Mouse (Mus musculus) MEL (cell line): Measurements from ENCODE around the gene Cnih1. TPM values are rescaled to one million over a fixed set of nuclear protein-coding genes. Genes with fewer than 3 reads are reported as not detected.

Source experiments
- DNase-seq: peaks from one replicate; pipeline ENCODE4 v3.0.0; 2011; ENCODE audit warnings: low read depth, low spot score
- H3K27ac ChIP-seq: 2 replicates; pipeline ENCODE4 v1.5.1; 2012; ENCODE audit warnings: low read depth, mild to moderate bottlenecking, control low read depth, low read length, moderate library complexity; ENCODE audit not compliant: control insufficient read depth
- H3K27me3 ChIP-seq, 2 experiments: fragments of 150-350 bp in 1 of 2; sonication (generic) in 1 of 2; 2 replicates each; pipeline ENCODE4 v1.6.1; 2012; ENCODE audit warnings: low read length in 2 of 2, mild to moderate bottlenecking in 2 of 2, improper control_type of control experiment in 1 of 2, moderate library complexity in 1 of 2; ENCODE audit not compliant: insufficient read depth in 2 of 2, control insufficient read depth in 1 of 2
- H3K36me3 ChIP-seq, 2 experiments: 2 replicates each; pipeline ENCODE4 v1.6.1; 2012 to 2014; ENCODE audit warnings: low read length in 2 of 2, improper control_type of control experiment in 1 of 2, inconsistent platforms in 1 of 2, mild to moderate bottlenecking in 1 of 2; ENCODE audit not compliant: insufficient read depth in 2 of 2, control insufficient read depth in 1 of 2
- H3K4me1 ChIP-seq, 2 experiments: fragments of 150-350 bp in 1 of 2; sonication (generic) in 1 of 2; 2 replicates each; pipeline ENCODE4 v1.6.1; 2012; ENCODE audit warnings: low read length in 2 of 2, improper control_type of control experiment in 1 of 2, mild to moderate bottlenecking in 1 of 2; ENCODE audit not compliant: insufficient read depth in 2 of 2, control insufficient read depth in 1 of 2
- H3K4me3 ChIP-seq, 2 experiments: fragments of 150-350 bp in 1 of 2; sonication (generic) in 1 of 2; 2 replicates each; pipeline ENCODE4 v1.5.1; 2012; ENCODE audit warnings: low read depth in 2 of 2, low read length in 2 of 2, mild to moderate bottlenecking in 2 of 2, moderate library complexity in 2 of 2, control low read depth in 1 of 2, improper control_type of control experiment in 1 of 2; ENCODE audit not compliant: control insufficient read depth in 1 of 2, insufficient read depth in 1 of 2
- H3K79me2 ChIP-seq: 2 replicates; pipeline ENCODE4 v1.6.1; 2012; ENCODE audit warnings: mild to moderate bottlenecking, low read length, moderate library complexity; ENCODE audit not compliant: control insufficient read depth, poor library complexity, insufficient read depth
- H3K9ac ChIP-seq: 2 replicates; pipeline ENCODE4 v1.6.1; 2012; ENCODE audit warnings: low read depth, mild to moderate bottlenecking, control low read depth, low read length, moderate library complexity; ENCODE audit not compliant: control insufficient read depth, poor library complexity, severe bottlenecking
- H3K9me3 ChIP-seq: fragments of 150-350 bp; sonication (generic); replicated peaks from 2 replicates; pipeline ENCODE4 v1.6.1; 2012; ENCODE audit warnings: mild to moderate bottlenecking, low read length, improper control_type of control experiment, moderate library complexity; ENCODE audit not compliant: insufficient read depth
- BHLHE40 ChIP-seq: IDR thresholded peaks from 2 replicates; pipeline ENCODE4 v1.6.1; 2012; ENCODE audit warnings: low read depth, mild to moderate bottlenecking, inconsistent platforms, low read length, improper control_type of control experiment, borderline replicate concordance
- CHD1 ChIP-seq: IDR thresholded peaks from 2 replicates; pipeline ENCODE4 v1.6.1; 2012; ENCODE audit warnings: low read depth, mild to moderate bottlenecking, inconsistent platforms, low read length, improper control_type of control experiment
- CHD2 ChIP-seq: IDR thresholded peaks from 2 replicates; pipeline ENCODE4 v1.6.1; 2011; ENCODE audit warnings: low read length, improper control_type of control experiment
- CTCF ChIP-seq, 3 experiments: IDR thresholded peaks in 2 of 3; conservative IDR thresholded peaks in 1 of 3; 2 replicates each; pipeline ENCODE4 v1.5.1; 2011 to 2012; ENCODE audit warnings: low read length in 3 of 3, low read depth in 2 of 3, mild to moderate bottlenecking in 2 of 3, improper control_type of control experiment in 1 of 3, inconsistent platforms in 1 of 3, mixed read lengths in 1 of 3, moderate library complexity in 1 of 3; ENCODE audit not compliant: control insufficient read depth in 1 of 3, insufficient read depth in 1 of 3, poor library complexity in 1 of 3, severe bottlenecking in 1 of 3
- E2F4 ChIP-seq: IDR thresholded peaks from 2 replicates; pipeline ENCODE4 v1.6.1; 2011; ENCODE audit warnings: low read depth, low read length, improper control_type of control experiment, borderline replicate concordance
- HCFC1 ChIP-seq: IDR thresholded peaks from 2 replicates; pipeline ENCODE4 v1.6.1; 2012; ENCODE audit warnings: low read depth, mild to moderate bottlenecking, inconsistent platforms, low read length, improper control_type of control experiment, moderate library complexity
- KAT2A ChIP-seq: conservative IDR thresholded peaks from 2 replicates; pipeline ENCODE4 v1.6.1; 2012; ENCODE audit warnings: low read depth, low read length, improper control_type of control experiment, inconsistent platforms
- MAFK ChIP-seq: IDR thresholded peaks from 2 replicates; pipeline ENCODE4 v1.6.1; 2011; ENCODE audit warnings: low read depth, mild to moderate bottlenecking, low read length, improper control_type of control experiment, borderline replicate concordance
- MAX ChIP-seq: IDR thresholded peaks from 2 replicates; pipeline ENCODE4 v1.6.1; 2011; ENCODE audit warnings: low read length, improper control_type of control experiment
- MAZ ChIP-seq: IDR thresholded peaks from 2 replicates; pipeline ENCODE4 v1.6.1; 2012; ENCODE audit warnings: low read depth, mild to moderate bottlenecking, inconsistent platforms, low read length, improper control_type of control experiment
- MYB ChIP-seq: IDR thresholded peaks from 2 replicates; pipeline ENCODE4 v1.6.1; 2011; ENCODE audit warnings: mild to moderate bottlenecking, low read depth, low read length, improper control_type of control experiment
- MYC ChIP-seq: IDR thresholded peaks from 2 replicates; pipeline ENCODE4 v1.6.1; 2011; ENCODE audit warnings: low read depth, mild to moderate bottlenecking, low read length, improper control_type of control experiment, moderate library complexity
- NELFE ChIP-seq: IDR thresholded peaks from 2 replicates; pipeline ENCODE4 v1.6.1; 2011; ENCODE audit warnings: low read depth, low read length, improper control_type of control experiment
- NRF1 ChIP-seq: IDR thresholded peaks from 2 replicates; pipeline ENCODE4 v1.6.1; 2014; ENCODE audit warnings: low read depth, mild to moderate bottlenecking, inconsistent platforms, low read length, improper control_type of control experiment, moderate library complexity; ENCODE audit not compliant: poor library complexity, insufficient read depth, severe bottlenecking
- POLR2AphosphoS2 ChIP-seq: IDR thresholded peaks from 2 replicates; pipeline ENCODE4 v1.6.1; 2011; ENCODE audit warnings: low read length, improper control_type of control experiment
- POLR2AphosphoS5 ChIP-seq: IDR thresholded peaks from 2 replicates; pipeline ENCODE4 v1.6.1; 2012; ENCODE audit warnings: low read depth, borderline replicate concordance, mild to moderate bottlenecking, inconsistent platforms, low read length, moderate library complexity, mixed read lengths
- SIN3A ChIP-seq: IDR thresholded peaks from 2 replicates; pipeline ENCODE4 v1.6.1; 2012; ENCODE audit warnings: low read length, improper control_type of control experiment, inconsistent platforms
- TAL1 ChIP-seq: IDR thresholded peaks from 2 replicates; pipeline ENCODE4 v1.6.1; 2012; ENCODE audit warnings: mild to moderate bottlenecking, inconsistent platforms, low read length, moderate library complexity, mixed read lengths
- USF1 ChIP-seq: IDR thresholded peaks from 2 replicates; pipeline ENCODE4 v1.6.1; 2014; ENCODE audit warnings: low read depth, mild to moderate bottlenecking, inconsistent platforms, low read length, improper control_type of control experiment, moderate library complexity
- ZMIZ1 ChIP-seq: IDR thresholded peaks from 2 replicates; pipeline ENCODE4 v1.6.1; 2012; ENCODE audit warnings: low read depth, mild to moderate bottlenecking, inconsistent platforms, low read length, improper control_type of control experiment, moderate library complexity
- polyA plus RNA-seq, 2 experiments: library from polyadenylated mRNA; stranded (reverse) in 1 of 2; unstranded in 1 of 2; fragments of >175 nt in 1 of 2; fragments of >200 nt in 1 of 2; gene quantifications; 2 replicates each; pipeline versions ENCODE4 v1.2.1 to v1.2.4; 2012; ENCODE audit warnings: low replicate concordance in 2 of 2, low read depth in 1 of 2; ENCODE audit not compliant: insufficient read length in 2 of 2, insufficient read depth in 1 of 2, missing spikeins in 1 of 2
- total RNA-seq: library from RNA; depleted of rRNA; stranded (reverse); fragments of 300-350 nt; gene quantifications from 2 replicates; pipeline ENCODE4 v1.2.3, GENCODE M21; 2012

Cnih1 gene
- total and polyA plus RNA-seq, 3 experiments = 50.6 to 155 TPM; not detected in 1

GRCm38 (mm10) chr14:46827430-46827829 is 39.2 kb upstream of the Cnih1 start:
- H3K27me3 ChIP-seq = no peaks in the 10 kb centered on the region
- TF ChIP-seq MAFK = no peak
- no peak for TF ChIP-seq ZMIZ1
- no peak for TF ChIP-seq CHD1
- no peak for TF ChIP-seq NRF1
- TF ChIP-seq POLR2AphosphoS2 = no peak
- no peak for TF ChIP-seq BHLHE40
- no peak for TF ChIP-seq E2F4
- TF ChIP-seq MYB = no peak
- TF ChIP-seq POLR2AphosphoS5 = no peak
- TF ChIP-seq MYC = no peak
- no peak for TF ChIP-seq CTCF (IDR thresholded peaks at IDR 0.05 in 2 of 3, conservative IDR thresholded peaks at IDR 0.05 in 1 of 3; ENCODE audit: control insufficient read depth in 1 of 3, insufficient read depth in 1 of 3, low read depth in 2 of 3, low read length in 3 of 3, poor library complexity in 1 of 3, severe bottlenecking in 1 of 3)
- no peak for TF ChIP-seq MAZ
- no peak for TF ChIP-seq USF1
- TF ChIP-seq, all 39 proteins: peak for 0
- H3K79me2 ChIP-seq = peaks cover 3% of the 10 kb centered on the region; the same call in 1 of the 2 replicates
- H3K36me3 ChIP-seq = peaks cover 0 to 6% of the 10 kb centered on the region in 2 experiments; a peak in 2 of 4 replicates
- DNase-seq = no peak
- peaks cover 0 to 3% of the 10 kb centered on the region in 2 experiments; a peak in 2 of 4 replicates for H3K4me1 ChIP-seq
- H3K27ac ChIP-seq = no peak overlapping the region
- no peak overlapping the region for H3K4me3 ChIP-seq
- no peaks in the 10 kb centered on the region for H3K9me3 ChIP-seq
- no peak overlapping the region for H3K9ac ChIP-seq

DNA sequence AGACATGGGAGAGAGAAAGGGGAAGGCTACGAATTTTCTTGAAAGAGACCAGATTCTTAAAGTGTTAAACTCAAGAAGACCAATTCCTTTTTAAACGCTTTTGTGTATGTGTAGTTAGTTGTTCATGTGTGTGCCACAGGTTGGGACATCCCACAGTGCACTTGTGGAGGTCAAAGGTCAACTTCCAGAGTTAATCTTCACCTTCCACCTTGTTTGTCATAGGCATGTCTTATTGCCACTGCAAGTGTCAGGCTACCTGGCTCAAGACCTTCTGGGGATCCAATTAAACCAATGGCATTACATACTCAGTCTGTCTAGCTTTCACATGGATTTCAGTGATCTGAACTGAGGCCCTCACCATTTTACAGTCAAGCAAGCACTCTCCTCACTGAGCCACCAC is 35.8 kb upstream of the Cnih1 start:
- TF ChIP-seq MAX (no peak), CHD2 (no peak), SIN3A (no peak), KAT2A (no peak), NELFE (no peak), TAL1 (no peak), HCFC1 (no peak), MAFK (no peak), POLR2AphosphoS5 (no peak), USF1 (no peak)
- DNase-seq = no peak
- peaks cover 4 to 18% of the 10 kb centered on the region in 2 experiments for H3K4me1 ChIP-seq
- no peak overlapping the region for H3K4me3 ChIP-seq
- H3K27ac ChIP-seq = no peak overlapping the region
- H3K27me3 ChIP-seq = no peaks in the 10 kb centered on the region
- H3K9me3 ChIP-seq = no peaks in the 10 kb centered on the region
- H3K9ac ChIP-seq = no peak overlapping the region
- H3K36me3 ChIP-seq = peaks cover 0 to 18% of the 10 kb centered on the region in 2 experiments; a peak in 2 of 4 replicates
- peaks cover 27% of the 10 kb centered on the region for H3K79me2 ChIP-seq
